In genomic region chr14:51940944-51941560, GRCm38 (mm10) we compare ENCODE assay signal across 1 mouse cellular context.
TF ChIP-seq lines count a peak whose summit lies in the region.

No protein-coding gene starts in this region.

TF ChIP-seq in CH12.LX, 34 proteins besides CTCF, POLR2A, EP300 and RAD21 (continued from another document):
- TF ChIP-seq MAZ (IDR thresholded peaks at IDR 0.05; ENCODE audit: low read depth, low read length): no peak
- no peak for TF ChIP-seq USF2 (conservative IDR thresholded peaks at IDR 0.05; ENCODE audit: low read depth, low read length)
- TF ChIP-seq NELFE (IDR thresholded peaks at IDR 0.05; ENCODE audit: low read depth, low read length): no peak
- TF ChIP-seq USF1 (IDR thresholded peaks at IDR 0.05; ENCODE audit: low read depth, low read length): no peak
- TF ChIP-seq MEF2A (IDR thresholded peaks at IDR 0.05; ENCODE audit: borderline replicate concordance, low read depth, low read length): no peak
- TF ChIP-seq CHD1 (IDR thresholded peaks at IDR 0.05; ENCODE audit: low read depth, low read length): no peak
- no peak for TF ChIP-seq IRF4 (IDR thresholded peaks at IDR 0.05; ENCODE audit: low read depth, low read length)
